Mouse (Mus musculus) midbrain, postnatal 0 days (tissue): Measurements from ENCODE around the gene Ttc37. TPM values are rescaled to one million over a fixed set of nuclear protein-coding genes. Genes with fewer than 3 reads are reported as not detected.

Source experiments
- ATAC-seq: fragments of 200-750 bp; cut with Nextera tagmentation; 2 replicates; pipeline ENCODE4 v1.8.0; 2017; ENCODE audit warnings: moderate number of reproducible peaks, mild to moderate bottlenecking, moderate TSS enrichment, moderate library complexity; ENCODE audit not compliant: low FRiP score
- DNase-seq: peaks from one replicate; pipeline ENCODE4 v3.0.0-alpha.2; 2015; ENCODE audit warnings: low spot score
- H3K27ac ChIP-seq: fragments of 300-500 bp; sonication (generic); 2 replicates; pipeline ENCODE4 v1.5.1; 2014; ENCODE audit warnings: low read depth, mild to moderate bottlenecking, low read length, mixed read lengths
- H3K27me3 ChIP-seq: fragments of 300-500 bp; sonication (generic); 2 replicates; pipeline ENCODE4 v1.6.1; 2014; ENCODE audit warnings: low read length, control low read depth, mixed read lengths; ENCODE audit not compliant: insufficient read depth
- H3K36me3 ChIP-seq: fragments of 300-500 bp; sonication (generic); 2 replicates; pipeline ENCODE4 v1.6.1; 2014; ENCODE audit warnings: low read length, control low read depth, mixed read lengths; ENCODE audit not compliant: insufficient read depth
- H3K4me1 ChIP-seq: fragments of 300-500 bp; sonication (generic); 2 replicates; pipeline ENCODE4 v1.6.1; 2014; ENCODE audit warnings: mild to moderate bottlenecking, control low read depth, antibody characterized with exemption, low read length, mixed read lengths; ENCODE audit not compliant: insufficient read depth
- H3K4me2 ChIP-seq: fragments of 300-500 bp; sonication (generic); 2 replicates; pipeline ENCODE4 v1.6.1; 2014; ENCODE audit warnings: low read depth, mild to moderate bottlenecking, low read length, mixed read lengths; ENCODE audit not compliant: poor library complexity, severe bottlenecking
- H3K4me3 ChIP-seq: fragments of 300-500 bp; sonication (generic); 2 replicates; pipeline ENCODE4 v1.5.1; 2014; ENCODE audit warnings: low read depth, mild to moderate bottlenecking, low read length, moderate library complexity
- H3K9ac ChIP-seq: fragments of 300-500 bp; sonication (generic); replicated peaks from 2 replicates; pipeline ENCODE4 v1.6.1; 2014; ENCODE audit warnings: mild to moderate bottlenecking, low read length, moderate library complexity, mixed read lengths; ENCODE audit not compliant: poor library complexity, severe bottlenecking
- H3K9me3 ChIP-seq: fragments of 300-500 bp; sonication (generic); 2 replicates; pipeline ENCODE4 v1.6.1; 2016; ENCODE audit warnings: low read length, control low read depth
- CTCF ChIP-seq: IDR thresholded peaks from 2 replicates; pipeline ENCODE4 v1.5.1; 2016; ENCODE audit warnings: antibody characterized with exemption, mild to moderate bottlenecking
- WGBS: fragments of 180-500 bp; shearing (Covaris S2); extraction: QIAGEN DNeasy Blood & Tissue Kit; methylation state at CpG from one replicate; pipeline ENCODE4 v1.1.7; 2014; 5-methylcytosine and 5-hydroxymethylcytosine counted together
- polyA plus RNA-seq: library from polyadenylated mRNA; unstranded; fragments of >200 nt; fragmentation: Nextera tagmentation; extraction: Ambion mirVana; gene quantifications from 2 replicates; pipeline ENCODE4 v1.2.1, GENCODE M21; 2015
- total RNA-seq: library from RNA; depleted of rRNA; stranded (reverse); fragments of >200 nt; gene quantifications from 2 replicates; pipeline ENCODE4 v1.2.3, GENCODE M21; 2014

Gene Ttc37
- total and polyA plus RNA-seq, 2 experiments from 2014 or later: 6.5 to 14.4 TPM

DNA sequence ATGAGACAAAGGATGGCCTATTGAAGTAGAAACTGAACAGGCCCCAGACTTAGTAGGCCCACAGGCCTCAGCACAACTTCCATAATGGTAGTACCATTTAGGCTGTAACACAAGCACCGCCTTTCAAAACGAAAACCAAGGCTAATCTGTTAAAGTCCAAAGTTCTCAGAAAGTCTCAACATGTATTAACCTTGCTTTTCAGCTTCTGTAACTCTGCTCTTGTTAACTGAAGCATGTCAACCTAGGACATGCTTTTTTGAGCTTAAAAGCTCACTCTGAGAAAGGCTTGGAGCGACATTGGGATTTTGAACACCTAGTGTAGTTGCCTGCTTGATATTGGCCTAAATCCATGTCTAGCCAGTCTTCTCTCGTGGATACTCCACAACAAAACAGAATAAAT, 38.9 kb upstream of the Ttc37 start:
- DNase-seq (no peak), ATAC-seq (no peak)
- Histone ChIP-seq H3K4me3 (no peak overlapping the region), H3K9ac (no peak overlapping the region), H3K27me3 (0 out of 2 replicates have a peak, but pooled peaks cover 2% of the 10 kb centered on the region), H3K9me3 (no peaks in the 10 kb centered on the region), H3K4me2 (no peak overlapping the region), H3K27ac (no peak overlapping the region), H3K4me1 (peaks cover 7% of the 10 kb centered on the region; the same call in 1 of the 2 replicates), H3K36me3 (peaks cover 6% of the 10 kb centered on the region; the same call in 1 of the 2 replicates)
- no peak for TF ChIP-seq CTCF
- WGBS: 90% methylated on average over 4 of the region's 4 CpGs

DNA sequence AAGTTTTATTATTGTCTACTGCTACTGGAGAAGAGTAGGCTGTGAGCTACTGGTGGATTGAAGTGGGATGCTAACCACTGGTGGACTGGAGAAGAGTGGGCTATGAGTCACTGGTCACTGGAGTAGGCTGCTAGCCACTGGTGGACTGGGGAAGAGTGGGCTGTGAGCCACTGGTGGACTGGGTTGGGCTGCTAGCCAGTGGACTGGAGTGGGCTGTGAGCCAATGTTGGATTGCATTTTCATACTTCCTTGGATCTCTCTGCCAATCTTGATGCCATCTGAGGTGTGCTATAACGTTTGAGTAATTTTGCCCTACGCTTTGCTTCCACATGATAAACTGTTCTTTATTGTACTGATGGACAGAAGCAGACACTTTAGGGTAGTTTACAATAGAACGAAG, 36.4 kb upstream of the Ttc37 start:
- Histone ChIP-seq H3K27me3 (no peaks in the 10 kb centered on the region), H3K9me3 (no peaks in the 10 kb centered on the region), H3K27ac (no peak overlapping the region), H3K9ac (no peak overlapping the region), H3K4me1 (no peaks in the 10 kb centered on the region), H3K4me2 (no peak overlapping the region), H3K4me3 (no peak overlapping the region), H3K36me3 (peaks cover 6% of the 10 kb centered on the region; the same call in 1 of the 2 replicates)
- DNase-seq (no peak), ATAC-seq (no peak)
- 90% methylated on average over 3 of the region's 3 CpGs for WGBS
- TF ChIP-seq CTCF: no peak

DNA sequence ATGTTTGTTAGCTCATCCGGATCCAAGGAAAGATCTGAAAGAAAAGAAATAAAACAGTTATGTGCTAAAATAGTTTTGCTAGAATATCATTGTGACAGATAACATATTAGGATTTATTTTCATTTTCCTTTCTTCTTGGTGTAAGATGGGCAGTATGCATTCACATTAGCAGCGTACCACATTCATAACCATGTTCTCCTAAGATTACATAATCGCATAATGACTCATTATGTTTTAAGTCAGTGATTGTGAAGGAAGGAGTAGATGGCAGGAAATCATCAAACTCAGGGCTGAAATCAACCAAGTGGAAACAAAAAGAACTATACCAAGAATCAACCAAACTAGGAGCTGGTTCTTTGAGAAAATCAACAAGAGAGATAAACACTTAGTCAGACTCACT, 36.0 kb upstream of the Ttc37 start:
- Histone ChIP-seq H3K4me3 (no peak overlapping the region), H3K27me3 (no peaks in the 10 kb centered on the region), H3K4me1 (no peaks in the 10 kb centered on the region), H3K4me2 (no peak overlapping the region), H3K9me3 (no peaks in the 10 kb centered on the region), H3K36me3 (peaks cover 6% of the 10 kb centered on the region; the same call in 1 of the 2 replicates), H3K27ac (no peak overlapping the region), H3K9ac (no peak overlapping the region)
- 94% methylated on average over 3 of the region's 3 CpGs for WGBS
- no peak for TF ChIP-seq CTCF
- DNase-seq (no peak), ATAC-seq (no peak)

DNA sequence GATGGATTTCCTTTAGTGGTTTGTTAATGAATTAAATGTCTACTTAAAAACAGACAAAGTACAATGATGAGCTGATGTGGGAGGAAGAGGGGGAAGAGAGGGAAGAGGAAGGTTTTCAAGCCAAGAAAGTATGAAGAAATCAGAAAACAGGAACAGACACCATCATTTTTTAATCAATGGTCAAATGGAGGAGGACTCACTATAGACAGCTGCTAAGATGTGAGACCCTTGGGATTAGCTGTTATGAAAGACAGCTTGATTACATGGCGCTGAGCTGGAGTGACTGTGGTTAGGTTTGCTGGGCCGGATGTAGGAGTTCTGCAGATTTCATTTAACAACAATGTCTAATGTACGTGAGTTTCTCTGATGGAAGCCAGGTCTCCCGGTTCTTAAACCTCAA, 35.0 kb upstream of the Ttc37 start:
- TF ChIP-seq CTCF: no peak
- H3K36me3 ChIP-seq: peaks cover 6% of the 10 kb centered on the region; the same call in 1 of the 2 replicates
- H3K4me2 ChIP-seq: no peak overlapping the region
- no peaks in the 10 kb centered on the region for H3K9me3 ChIP-seq
- H3K4me1 ChIP-seq: no peaks in the 10 kb centered on the region
- 96% methylated on average over 4 of the region's 4 CpGs for WGBS
- no peak overlapping the region for H3K27ac ChIP-seq
- DNase-seq (no peak), ATAC-seq (no peak)
- no peak overlapping the region for H3K9ac ChIP-seq
- no peak overlapping the region for H3K4me3 ChIP-seq
- H3K27me3 ChIP-seq: no peaks in the 10 kb centered on the region

DNA sequence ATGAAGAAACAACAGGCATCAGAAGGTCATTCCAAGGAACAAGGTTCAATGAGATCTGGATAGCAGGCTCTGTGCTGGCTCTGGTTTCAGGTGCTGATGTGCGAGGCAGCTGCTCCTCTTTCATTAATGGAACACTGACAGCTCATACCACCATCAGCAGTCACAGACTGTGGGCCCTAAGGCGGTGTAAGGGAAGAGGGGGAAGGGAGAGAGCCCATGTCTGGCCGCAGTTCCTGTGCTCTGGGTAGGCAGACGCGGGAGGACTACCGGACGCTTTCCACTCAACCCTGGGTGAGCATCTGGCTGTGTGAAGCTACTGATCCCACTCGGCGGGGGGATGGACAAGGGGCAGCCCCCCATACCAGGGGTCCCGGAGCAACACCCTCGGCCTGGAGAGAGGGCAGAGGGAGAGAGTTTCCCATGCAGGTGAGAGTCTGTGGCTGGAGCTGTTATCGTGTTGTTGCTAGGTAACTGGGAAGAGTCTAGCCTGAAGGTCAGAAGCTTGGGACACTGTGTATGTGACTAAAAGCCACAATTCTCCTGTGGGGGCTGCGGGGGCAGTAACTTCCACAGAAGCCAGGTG, 34.1 kb upstream of the Ttc37 start:
- no peak for DNase-seq

DNA sequence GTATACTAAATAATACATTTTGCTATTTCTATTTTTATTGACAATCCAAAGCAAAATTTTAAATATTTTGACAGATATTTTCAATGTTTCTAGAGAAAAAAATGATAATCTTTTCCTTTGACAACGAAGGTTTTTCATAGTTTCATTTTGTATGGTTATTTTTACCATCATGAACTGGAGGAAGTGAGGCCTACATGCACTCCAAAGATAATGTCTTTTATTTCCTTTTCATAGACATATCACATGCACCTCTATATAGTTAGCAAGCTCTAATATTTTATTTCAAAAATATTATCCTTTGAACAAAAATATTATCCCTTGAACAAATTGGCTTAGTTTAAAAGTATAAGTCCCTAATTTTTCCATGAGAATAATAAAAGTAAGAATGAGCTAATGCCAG, 24.2 kb upstream of the Ttc37 start:
- Histone ChIP-seq H3K27ac (no peak overlapping the region), H3K4me2 (no peak overlapping the region), H3K4me1 (no peaks in the 10 kb centered on the region), H3K36me3 (no peaks in the 10 kb centered on the region), H3K4me3 (no peak overlapping the region), H3K9me3 (no peaks in the 10 kb centered on the region), H3K9ac (no peak overlapping the region), H3K27me3 (no peaks in the 10 kb centered on the region)
- 74% methylated on average over 1 of the region's 1 CpGs for WGBS
- DNase-seq (no peak), ATAC-seq (no peak)
- TF ChIP-seq CTCF: no peak

More for the DNA sequence above, 34.1 kb upstream of the Ttc37 start:
- no peak for ATAC-seq
- Histone ChIP-seq H3K4me3 (no peak overlapping the region), H3K4me1 (no peaks in the 10 kb centered on the region), H3K27me3 (no peaks in the 10 kb centered on the region), H3K27ac (no peak overlapping the region), H3K9me3 (no peaks in the 10 kb centered on the region), H3K36me3 (peaks cover 6% of the 10 kb centered on the region; the same call in 1 of the 2 replicates), H3K4me2 (no peak overlapping the region), H3K9ac (no peak overlapping the region)
- WGBS: 88% methylated on average over 13 of the region's 13 CpGs
- TF ChIP-seq CTCF: no peak
